Mouse (Mus musculus): Measurements from ENCODE around the gene Stoml3. TPM values are rescaled to one million over a fixed set of nuclear protein-coding genes. Genes with fewer than 3 reads are reported as not detected.

Stoml3 gene
- not detected in 2 replicates for polyA plus RNA-seq (2014; fragmentation: Nextera tagmentation; extraction: Ambion mirVana)

DNA sequence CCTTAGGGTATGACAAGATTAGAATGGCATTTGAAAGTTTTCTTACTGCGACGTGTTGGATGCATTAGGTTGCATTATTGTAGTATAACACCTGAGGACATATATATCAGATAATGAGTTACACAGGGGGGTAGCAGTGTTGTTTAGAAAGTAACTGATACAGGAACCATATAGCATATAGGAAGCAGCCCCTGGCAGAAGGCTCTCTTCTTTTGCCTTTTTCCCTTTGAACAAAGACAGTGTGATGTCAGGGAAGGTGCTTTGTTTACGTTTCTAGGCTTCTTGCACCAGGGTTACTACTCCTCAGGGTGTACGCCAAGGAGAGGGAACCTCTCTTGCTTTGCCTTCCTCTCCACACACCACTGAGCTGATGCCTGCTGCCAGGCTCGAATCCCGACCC lies at the start of gene Stoml3:
Gene Stoml3 (plus strand): TSS at position 301 of the 400 bp plus-strand sequence.
- H3K4me3 ChIP-seq (ENCODE audit: low read depth, low read length): no peak within 1 kb of the TSS
- DNase-seq (ENCODE audit: low spot score) (no peak), ATAC-seq (ENCODE audit: low FRiP score) (no peak)
- no peaks in the 10 kb centered on the region for H3K27me3 ChIP-seq (ENCODE audit: control insufficient read depth, insufficient read depth, low read length)
- H3K4me1 ChIP-seq (replicated peaks; ENCODE audit: control insufficient read depth, insufficient read depth, low read length): no peaks in the 10 kb centered on the region
- WGBS: 78% methylated on average over 6 of the region's 6 CpGs
- no peaks in the 10 kb centered on the region for H3K9me3 ChIP-seq (ENCODE audit: control insufficient read depth, low read length)
- no peaks in the 10 kb centered on the region for H3K36me3 ChIP-seq (ENCODE audit: control insufficient read depth, insufficient read depth, low read length)
- H3K27ac ChIP-seq (ENCODE audit: low read depth, low read length): no peak within 1 kb of the TSS
- no peak within 1 kb of the TSS for H3K4me2 ChIP-seq (replicated peaks; ENCODE audit: low read depth, low read length)
- H3K9ac ChIP-seq (ENCODE audit: low read depth, low read length): no peak within 1 kb of the TSS

DNA sequence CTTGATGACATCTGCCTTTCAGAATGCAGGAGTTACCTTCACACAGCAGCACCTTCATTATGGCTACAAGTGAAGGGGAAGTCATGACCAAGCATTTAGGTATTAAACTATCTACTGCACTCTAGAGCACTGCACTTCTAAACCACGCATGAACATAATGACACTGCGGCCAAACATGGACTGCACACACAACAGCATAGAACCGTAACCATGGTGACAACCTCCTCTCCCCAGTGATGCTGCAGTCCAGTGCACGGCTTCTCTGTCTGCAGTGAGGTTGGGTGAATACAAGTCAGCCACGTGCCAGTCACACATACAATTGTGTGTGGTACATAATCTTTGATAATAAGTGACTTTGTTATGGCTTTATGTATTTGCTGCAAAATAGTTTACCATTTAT lies 42.9 kb upstream of the Stoml3 start:
- 51% methylated on average over 5 of the region's 5 CpGs for WGBS

DNA sequence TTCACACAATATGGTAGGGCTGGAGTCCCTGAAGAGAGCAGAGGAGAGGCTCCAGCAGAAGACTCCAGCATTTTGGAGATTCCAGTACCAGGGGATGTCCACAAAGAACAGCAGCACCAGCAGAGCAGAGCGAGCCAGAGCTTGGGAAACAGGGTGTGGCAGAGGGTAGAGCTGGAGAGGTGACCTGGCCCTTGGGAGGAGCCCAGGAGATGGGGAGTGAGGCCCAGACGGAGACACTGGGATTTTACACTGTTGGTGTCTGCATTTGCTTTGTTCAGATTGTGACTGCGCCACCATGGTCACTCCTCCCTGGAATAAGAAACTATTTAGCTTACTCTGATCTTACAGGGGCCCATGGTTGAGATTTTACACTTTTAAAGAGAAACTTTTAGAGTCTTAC lies 41.7 kb upstream of the Stoml3 start:
- no peaks in the 10 kb centered on the region for H3K4me1 ChIP-seq (replicated peaks; ENCODE audit: control insufficient read depth, insufficient read depth, low read length)
- no peaks in the 10 kb centered on the region for H3K27me3 ChIP-seq (ENCODE audit: control insufficient read depth, insufficient read depth, low read length)
- H3K4me2 ChIP-seq (replicated peaks; ENCODE audit: low read depth, low read length): no peak overlapping the region
- peaks cover 4% of the 10 kb centered on the region; the same call in 1 of the 2 replicates for H3K36me3 ChIP-seq (ENCODE audit: control insufficient read depth, insufficient read depth, low read length)
- H3K9ac ChIP-seq (ENCODE audit: low read depth, low read length): no peak overlapping the region
- H3K4me3 ChIP-seq (ENCODE audit: low read depth, low read length): no peak overlapping the region
- DNase-seq (ENCODE audit: low spot score) (no peak), ATAC-seq (ENCODE audit: low FRiP score) (no peak)
- no peak overlapping the region for H3K27ac ChIP-seq (ENCODE audit: low read depth, low read length)
- 83% methylated on average over 3 of the region's 3 CpGs for WGBS
- no peaks in the 10 kb centered on the region for H3K9me3 ChIP-seq (ENCODE audit: control insufficient read depth, low read length)

More for the DNA sequence above, 42.9 kb upstream of the Stoml3 start:
- Histone ChIP-seq H3K4me2 (replicated peaks; ENCODE audit: low read depth, low read length) (no peak overlapping the region), H3K4me1 (replicated peaks; ENCODE audit: control insufficient read depth, insufficient read depth, low read length) (no peaks in the 10 kb centered on the region), H3K36me3 (ENCODE audit: control insufficient read depth, insufficient read depth, low read length) (no peaks in the 10 kb centered on the region), H3K27me3 (ENCODE audit: control insufficient read depth, insufficient read depth, low read length) (no peaks in the 10 kb centered on the region), H3K9me3 (ENCODE audit: control insufficient read depth, low read length) (no peaks in the 10 kb centered on the region), H3K27ac (ENCODE audit: low read depth, low read length) (no peak overlapping the region), H3K9ac (ENCODE audit: low read depth, low read length) (no peak overlapping the region), H3K4me3 (ENCODE audit: low read depth, low read length) (no peak overlapping the region)
- peak; percentile 57; the same call in 1 of the 2 replicates for ATAC-seq (ENCODE audit: low FRiP score)
- peak; percentile 44 for DNase-seq (ENCODE audit: low spot score)

DNA sequence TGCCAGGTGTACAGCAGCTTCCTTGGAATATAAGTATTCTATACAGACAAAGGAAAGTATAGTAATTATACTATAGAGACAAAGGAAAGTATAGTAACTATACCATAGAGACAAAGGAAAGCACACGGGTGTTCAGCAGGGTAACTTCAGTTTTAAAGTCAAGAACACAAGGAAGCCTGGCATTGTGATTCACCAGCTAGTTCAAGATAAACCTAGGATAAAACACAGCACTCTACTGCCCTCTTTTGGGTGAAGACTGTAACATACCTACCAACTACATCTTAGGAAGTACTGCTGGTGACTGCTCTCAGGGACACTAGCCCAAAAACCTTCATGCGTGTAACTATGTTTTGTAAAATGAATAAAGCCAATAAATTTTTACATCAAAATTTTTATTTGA lies 40.2 kb upstream of the Stoml3 start:
- 34% methylated on average over 2 of the region's 2 CpGs for WGBS
- ATAC-seq (ENCODE audit: low FRiP score): peak; percentile 53

DNA sequence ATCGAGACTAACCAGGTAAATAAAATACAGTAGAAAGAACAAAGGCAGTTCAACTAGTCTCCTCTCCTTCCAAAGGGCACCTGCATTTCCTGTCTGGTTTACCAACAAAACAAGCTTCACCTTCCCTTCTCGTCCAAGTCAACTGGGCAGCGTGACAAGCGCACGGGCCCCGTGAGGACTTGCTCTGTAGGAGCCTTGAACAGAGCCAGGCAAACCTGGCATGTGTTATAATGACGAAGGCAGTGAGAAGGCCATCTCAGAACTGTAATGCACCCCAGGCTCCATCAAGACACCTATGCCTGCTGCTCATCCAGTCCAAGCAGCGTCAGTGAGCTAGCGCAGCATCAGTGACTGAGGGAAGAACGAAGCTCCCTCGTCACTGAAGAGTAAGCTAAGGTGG lies 37.8 kb upstream of the Stoml3 start:
- ATAC-seq (ENCODE audit: low FRiP score) (no peak), DNase-seq (ENCODE audit: low spot score) (no peak)
- Histone ChIP-seq H3K4me2 (replicated peaks; ENCODE audit: low read depth, low read length) (no peak overlapping the region), H3K27ac (ENCODE audit: low read depth, low read length) (no peak overlapping the region), H3K27me3 (ENCODE audit: control insufficient read depth, insufficient read depth, low read length) (no peaks in the 10 kb centered on the region), H3K4me1 (replicated peaks; ENCODE audit: control insufficient read depth, insufficient read depth, low read length) (no peaks in the 10 kb centered on the region), H3K9me3 (ENCODE audit: control insufficient read depth, low read length) (no peaks in the 10 kb centered on the region), H3K9ac (ENCODE audit: low read depth, low read length) (no peak overlapping the region), H3K4me3 (ENCODE audit: low read depth, low read length) (no peak overlapping the region), H3K36me3 (ENCODE audit: control insufficient read depth, insufficient read depth, low read length) (peaks cover 4% of the 10 kb centered on the region; the same call in 1 of the 2 replicates)
- 95% methylated on average over 11 of the region's 11 CpGs for WGBS

More for the DNA sequence above, 40.2 kb upstream of the Stoml3 start:
- DNase-seq (ENCODE audit: low spot score): peak; percentile 84
- H3K36me3 ChIP-seq (ENCODE audit: control insufficient read depth, insufficient read depth, low read length): peaks cover 4% of the 10 kb centered on the region; the same call in 1 of the 2 replicates
- H3K9ac ChIP-seq (ENCODE audit: low read depth, low read length): no peak overlapping the region
- H3K4me3 ChIP-seq (ENCODE audit: low read depth, low read length): no peak overlapping the region
- no peaks in the 10 kb centered on the region for H3K9me3 ChIP-seq (ENCODE audit: control insufficient read depth, low read length)
- H3K27me3 ChIP-seq (ENCODE audit: control insufficient read depth, insufficient read depth, low read length): no peaks in the 10 kb centered on the region
- no peak overlapping the region for H3K27ac ChIP-seq (ENCODE audit: low read depth, low read length)
- H3K4me1 ChIP-seq (replicated peaks; ENCODE audit: control insufficient read depth, insufficient read depth, low read length): no peaks in the 10 kb centered on the region
- no peak overlapping the region for H3K4me2 ChIP-seq (replicated peaks; ENCODE audit: low read depth, low read length)

DNA sequence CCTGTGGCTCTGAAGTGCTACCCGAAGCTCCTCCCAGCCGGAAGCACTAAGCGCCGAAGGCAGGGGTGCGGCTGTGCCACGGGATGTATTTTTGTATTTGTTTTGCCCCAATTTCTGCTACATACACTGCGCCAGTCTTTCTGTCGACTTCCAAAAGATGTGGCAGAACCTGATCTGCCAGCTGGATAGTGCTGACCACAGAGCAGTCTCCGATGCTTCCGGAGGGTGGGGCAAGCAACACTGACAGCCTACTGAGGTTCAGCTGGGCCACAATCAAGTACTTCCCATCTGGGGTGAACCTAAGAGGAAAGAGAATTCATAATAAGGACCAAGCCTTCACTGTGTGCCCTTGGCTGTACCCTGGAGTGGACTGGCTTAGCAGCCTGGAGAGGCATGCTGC lies 36.1 kb upstream of the Stoml3 start:
- Histone ChIP-seq H3K27me3 (ENCODE audit: control insufficient read depth, insufficient read depth, low read length) (no peaks in the 10 kb centered on the region), H3K4me1 (replicated peaks; ENCODE audit: control insufficient read depth, insufficient read depth, low read length) (no peaks in the 10 kb centered on the region), H3K4me3 (ENCODE audit: low read depth, low read length) (no peak overlapping the region), H3K9me3 (ENCODE audit: control insufficient read depth, low read length) (no peaks in the 10 kb centered on the region), H3K4me2 (replicated peaks; ENCODE audit: low read depth, low read length) (no peak overlapping the region), H3K9ac (ENCODE audit: low read depth, low read length) (no peak overlapping the region), H3K27ac (ENCODE audit: low read depth, low read length) (no peak overlapping the region), H3K36me3 (ENCODE audit: control insufficient read depth, insufficient read depth, low read length) (peaks cover 7% of the 10 kb centered on the region; the same call in 1 of the 2 replicates)
- WGBS: 93% methylated on average over 10 of the region's 10 CpGs
- DNase-seq (ENCODE audit: low spot score) (no peak), ATAC-seq (ENCODE audit: low FRiP score) (no peak)

DNA sequence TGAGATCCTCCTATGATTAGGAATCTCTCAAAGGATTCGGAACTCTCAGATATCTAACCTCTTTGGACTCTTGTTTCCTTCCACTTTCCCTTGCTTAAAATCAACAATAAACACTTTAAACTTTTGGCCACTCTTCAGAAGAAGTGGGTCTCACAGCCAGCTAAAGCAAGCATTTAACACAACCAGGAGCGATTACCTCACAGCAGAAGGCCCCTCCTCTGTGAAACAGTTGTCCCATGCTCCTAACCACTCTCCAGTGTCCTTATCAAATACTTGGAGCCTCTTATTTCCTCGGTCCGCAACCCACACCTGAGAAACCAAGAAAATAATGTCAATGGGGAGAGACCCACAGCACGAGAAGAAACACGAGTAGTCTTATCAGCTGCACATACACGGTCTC lies 35.1 kb upstream of the Stoml3 start:
- ATAC-seq (ENCODE audit: low FRiP score): no peak
- no peak for DNase-seq (ENCODE audit: low spot score)
- Histone ChIP-seq H3K36me3 (ENCODE audit: control insufficient read depth, insufficient read depth, low read length) (peaks cover 8% of the 10 kb centered on the region; the same call in 1 of the 2 replicates), H3K9me3 (ENCODE audit: control insufficient read depth, low read length) (no peaks in the 10 kb centered on the region), H3K9ac (ENCODE audit: low read depth, low read length) (no peak overlapping the region), H3K27ac (ENCODE audit: low read depth, low read length) (no peak overlapping the region), H3K4me1 (replicated peaks; ENCODE audit: control insufficient read depth, insufficient read depth, low read length) (no peaks in the 10 kb centered on the region), H3K27me3 (ENCODE audit: control insufficient read depth, insufficient read depth, low read length) (no peaks in the 10 kb centered on the region), H3K4me2 (replicated peaks; ENCODE audit: low read depth, low read length) (no peak overlapping the region), H3K4me3 (ENCODE audit: low read depth, low read length) (no peak overlapping the region)
- WGBS: 98% methylated on average over 7 of the region's 7 CpGs

DNA sequence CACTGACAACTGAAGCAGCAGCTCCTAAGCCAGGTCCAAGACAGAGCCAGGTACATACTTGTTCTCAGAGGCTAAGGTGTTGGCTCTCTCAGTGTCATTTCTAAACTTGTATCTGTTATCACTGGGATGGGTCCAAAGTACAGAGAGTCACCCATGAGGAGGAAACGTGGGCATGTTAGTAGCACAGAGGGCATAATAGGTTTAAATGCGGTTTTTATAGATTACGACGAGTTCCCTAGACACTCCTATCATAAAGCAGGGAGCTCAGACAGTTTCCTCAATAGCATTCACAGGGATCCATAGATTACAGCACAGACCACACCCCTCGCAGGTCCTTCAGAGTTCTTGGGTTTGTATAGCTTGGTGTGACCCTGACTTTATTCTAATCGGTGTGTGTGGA lies 34.4 kb upstream of the Stoml3 start:
- Histone ChIP-seq H3K27ac (ENCODE audit: low read depth, low read length) (no peak overlapping the region), H3K4me1 (replicated peaks; ENCODE audit: control insufficient read depth, insufficient read depth, low read length) (no peaks in the 10 kb centered on the region), H3K27me3 (ENCODE audit: control insufficient read depth, insufficient read depth, low read length) (no peaks in the 10 kb centered on the region), H3K4me3 (ENCODE audit: low read depth, low read length) (no peak overlapping the region), H3K36me3 (ENCODE audit: control insufficient read depth, insufficient read depth, low read length) (peaks cover 8% of the 10 kb centered on the region; the same call in 1 of the 2 replicates), H3K9ac (ENCODE audit: low read depth, low read length) (no peak overlapping the region), H3K9me3 (ENCODE audit: control insufficient read depth, low read length) (no peaks in the 10 kb centered on the region), H3K4me2 (replicated peaks; ENCODE audit: low read depth, low read length) (no peak overlapping the region)
- WGBS: 91% methylated on average over 6 of the region's 6 CpGs
- ATAC-seq (ENCODE audit: low FRiP score) (no peak), DNase-seq (ENCODE audit: low spot score) (no peak)

DNA sequence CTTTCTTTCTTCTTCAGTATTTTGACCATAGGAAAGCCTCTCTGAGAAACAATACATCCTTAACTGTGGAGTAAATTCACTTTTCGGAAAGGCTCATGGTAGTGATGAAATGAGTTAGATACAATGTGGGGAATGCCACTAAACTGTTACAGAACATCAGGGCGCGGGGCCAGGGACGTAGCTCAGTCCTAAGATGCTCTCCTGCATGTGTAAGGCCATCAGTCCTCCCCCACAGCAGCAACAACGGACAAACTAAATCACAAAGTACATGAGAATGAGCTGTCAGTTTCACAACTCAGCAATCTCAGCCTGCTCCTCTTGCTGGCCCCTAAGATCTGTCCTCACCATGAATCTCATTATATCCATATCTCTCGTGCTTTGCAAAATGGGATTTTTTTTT lies 33.9 kb upstream of the Stoml3 start:
- no peak for DNase-seq (ENCODE audit: low spot score)
- H3K9ac ChIP-seq (ENCODE audit: low read depth, low read length): no peak overlapping the region
- H3K9me3 ChIP-seq (ENCODE audit: control insufficient read depth, low read length): no peaks in the 10 kb centered on the region
- H3K4me3 ChIP-seq (ENCODE audit: low read depth, low read length): no peak overlapping the region
- H3K27ac ChIP-seq (ENCODE audit: low read depth, low read length): no peak overlapping the region
- 89% methylated on average over 6 of the region's 6 CpGs for WGBS
- H3K4me1 ChIP-seq (replicated peaks; ENCODE audit: control insufficient read depth, insufficient read depth, low read length): no peaks in the 10 kb centered on the region
- peaks cover 8% of the 10 kb centered on the region; the same call in 1 of the 2 replicates for H3K36me3 ChIP-seq (ENCODE audit: control insufficient read depth, insufficient read depth, low read length)
- H3K4me2 ChIP-seq (replicated peaks; ENCODE audit: low read depth, low read length): no peak overlapping the region
- H3K27me3 ChIP-seq (ENCODE audit: control insufficient read depth, insufficient read depth, low read length): no peaks in the 10 kb centered on the region
- ATAC-seq (ENCODE audit: low FRiP score): no peak

Measured in hindbrain, embryonic 11.5 days (tissue).